Mouse (Mus musculus) lung, adult 2 months (tissue): ENCODE measurements at regions not wholly inside any gene's neighbourhood (a gene's known extent, or its start where the extent isn't known, plus 50 kb on each side); places are given as distances from the start of the nearest gene placed in this dataset.

ENCODE experiments used
- CTCF ChIP-seq: fragments of 200-500 bp; IDR thresholded peaks from 2 replicates; pipeline ENCODE4 v1.5.1; 2011; ENCODE audit warnings: mild to moderate bottlenecking, low read length, control low read depth; ENCODE audit not compliant: insufficient read depth
- POLR2A ChIP-seq: fragments of 200-500 bp; IDR thresholded peaks from 2 replicates; pipeline ENCODE4 v1.6.1; 2011; ENCODE audit warnings: low read depth, mild to moderate bottlenecking, control low read depth, low read length, borderline replicate concordance; ENCODE audit errors: extremely low read depth

GRCm38 (mm10) chr9:111822094-111822493 is 131.9 kb upstream of the Stac start:
- TF ChIP-seq POLR2A (no peak), CTCF (no peak)
